Mouse (Mus musculus) embryonic fibroblast, embryonic 13.5 days (primary cell): ENCODE measurements around the gene 1700029I15Rik. TPM values are rescaled to one million over a fixed set of nuclear protein-coding genes. Genes with fewer than 3 reads are reported as not detected.

Source experiments
- H3K27ac ChIP-seq: 2 replicates; pipeline ENCODE4 v1.5.1; 2012; ENCODE audit warnings: low read length, control low read depth, inconsistent platforms; ENCODE audit not compliant: insufficient read depth
- H3K4me1 ChIP-seq: 2 replicates; pipeline ENCODE4 v1.6.1; 2011; ENCODE audit warnings: low read length; ENCODE audit not compliant: control insufficient read depth, insufficient read depth
- H3K4me3 ChIP-seq: 2 replicates; pipeline ENCODE4 v1.5.1; 2011; ENCODE audit warnings: mild to moderate bottlenecking, control low read depth, low read length; ENCODE audit not compliant: insufficient read depth
- CTCF ChIP-seq: IDR thresholded peaks from 2 replicates; pipeline ENCODE4 v1.5.1; 2011; ENCODE audit warnings: mild to moderate bottlenecking, control low read depth, low read length, moderate library complexity, borderline replicate concordance; ENCODE audit not compliant: insufficient read depth
- POLR2A ChIP-seq: IDR thresholded peaks from 2 replicates; pipeline ENCODE4 v1.6.1; 2011; ENCODE audit warnings: low read depth, mild to moderate bottlenecking, control low read depth, low read length, moderate library complexity
- polyA plus RNA-seq: library from polyadenylated mRNA; stranded (reverse); fragments of >200 nt; gene quantifications from 2 replicates; pipeline ENCODE4 v1.2.4, GENCODE M21; 2011; ENCODE audit warnings: low read depth; ENCODE audit not compliant: missing spikeins, insufficient read length

1700029I15Rik gene
- polyA plus RNA-seq, 1 experiment: 0.98 TPM

DNA sequence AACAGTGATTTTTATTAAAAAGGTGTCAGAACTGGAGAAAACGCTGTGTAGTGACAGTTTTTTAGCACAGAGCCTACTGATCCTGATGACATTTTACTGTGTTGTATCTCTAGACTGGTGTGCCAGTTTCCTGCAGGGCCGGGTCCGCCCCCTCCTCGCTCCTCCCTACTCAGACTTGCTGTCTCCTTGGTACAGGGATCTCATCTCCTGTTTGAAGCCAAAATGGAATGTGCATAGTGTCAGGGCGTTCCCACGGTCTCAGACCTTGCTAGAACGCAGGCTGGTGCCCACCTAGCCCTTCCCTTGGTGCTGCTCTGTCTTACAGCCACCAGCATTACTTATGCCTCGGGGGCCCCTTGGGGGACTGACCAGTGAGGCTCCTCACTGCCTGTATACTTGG, 20.5 kb upstream of the 1700029I15Rik start:
- TF ChIP-seq CTCF: no peak
- no peak for TF ChIP-seq POLR2A
- no peak overlapping the region for H3K27ac ChIP-seq
- no peaks in the 10 kb centered on the region for H3K4me1 ChIP-seq
- H3K4me3 ChIP-seq: no peak overlapping the region

DNA sequence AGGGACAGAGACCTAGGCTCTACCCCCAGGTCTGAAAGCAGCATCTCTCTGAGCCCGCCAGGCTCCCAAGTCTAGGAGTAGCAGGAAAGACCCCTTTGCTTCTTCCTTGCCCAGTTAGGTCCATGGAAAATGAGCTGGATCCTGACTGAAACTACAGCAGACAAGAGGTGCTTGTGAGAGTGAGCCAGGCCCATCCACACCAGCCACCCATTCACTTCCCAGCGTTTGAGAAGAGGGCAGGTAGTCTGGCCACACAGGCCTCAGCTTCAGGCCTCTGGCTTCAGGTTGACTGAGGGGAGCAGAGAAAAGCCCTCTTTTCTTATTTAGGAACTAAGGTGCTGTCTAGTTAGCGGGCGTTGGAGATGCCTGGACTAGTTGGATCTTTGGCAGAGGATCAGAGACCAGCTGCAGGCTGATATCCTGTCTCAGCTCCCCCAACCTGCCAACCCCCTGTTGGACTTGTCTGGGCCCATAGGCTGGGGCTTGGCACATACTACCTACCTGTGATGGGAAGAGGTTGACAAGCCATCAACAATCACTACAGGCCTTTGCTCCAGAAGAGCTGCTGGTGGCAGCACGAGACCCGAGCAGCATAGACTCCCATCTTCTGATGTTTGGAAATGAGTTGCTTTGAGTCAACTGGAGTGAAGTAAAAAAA, 19.6 kb upstream of the 1700029I15Rik start:
- H3K27ac ChIP-seq: no peak overlapping the region
- no peaks in the 10 kb centered on the region for H3K4me1 ChIP-seq
- H3K4me3 ChIP-seq: no peak overlapping the region
- TF ChIP-seq POLR2A: no peak
- TF ChIP-seq CTCF: no peak

- Histone ChIP-seq H3K27ac (no peak overlapping the region), H3K4me3 (no peak overlapping the region), H3K4me1 (no peaks in the 10 kb centered on the region)
- TF ChIP-seq POLR2A (no peak), CTCF (no peak)
Observed at GRCm38 (mm10) chr2:92364086-92364485, 18.3 kb upstream of the 1700029I15Rik start.

- Histone ChIP-seq H3K27ac (no peak overlapping the region), H3K4me1 (no peaks in the 10 kb centered on the region)
- TF ChIP-seq CTCF (no peak), POLR2A (no peak)
Observed at GRCm38 (mm10) chr2:92365568-92365967, 16.8 kb upstream of the 1700029I15Rik start.

DNA sequence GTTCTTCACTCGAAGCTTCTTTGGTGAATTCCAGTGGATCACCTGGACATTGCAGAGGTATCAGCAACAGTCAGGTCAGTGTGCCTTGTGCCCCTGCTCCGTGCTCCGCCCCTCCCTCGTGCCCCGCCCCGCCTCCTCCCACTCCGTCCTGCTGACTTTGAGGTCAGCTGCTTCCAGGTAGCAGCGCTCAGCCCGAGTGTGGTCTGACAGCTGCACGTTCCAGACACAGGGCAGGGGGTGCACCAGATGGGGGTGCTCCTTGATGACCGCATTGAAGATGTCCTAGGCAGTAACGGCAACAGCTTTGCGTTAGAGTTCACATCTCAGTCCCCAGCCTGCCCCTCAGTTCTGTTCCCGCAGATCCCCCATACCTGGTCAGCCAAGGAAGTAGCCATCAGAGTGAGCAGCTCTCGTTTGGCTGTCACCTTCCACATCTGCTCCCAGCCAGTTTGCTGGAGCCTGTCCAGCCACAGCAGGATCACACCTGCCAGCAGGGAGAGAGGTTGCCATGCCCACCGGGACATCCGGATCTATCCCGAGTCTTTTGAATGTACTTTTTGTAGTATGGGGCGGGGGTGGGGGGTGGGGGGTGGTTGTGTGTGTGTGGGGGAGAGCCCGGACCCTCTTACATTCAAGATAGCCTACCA, 14.8 kb upstream of the 1700029I15Rik start:
- TF ChIP-seq CTCF (no peak), POLR2A (no peak)
- Histone ChIP-seq H3K27ac (no peak overlapping the region), H3K4me1 (no peaks in the 10 kb centered on the region), H3K4me3 (no peak overlapping the region)

More at GRCm38 (mm10) chr2:92365568-92365967, 16.8 kb upstream of the 1700029I15Rik start:
- H3K4me3 ChIP-seq: no peak overlapping the region

DNA sequence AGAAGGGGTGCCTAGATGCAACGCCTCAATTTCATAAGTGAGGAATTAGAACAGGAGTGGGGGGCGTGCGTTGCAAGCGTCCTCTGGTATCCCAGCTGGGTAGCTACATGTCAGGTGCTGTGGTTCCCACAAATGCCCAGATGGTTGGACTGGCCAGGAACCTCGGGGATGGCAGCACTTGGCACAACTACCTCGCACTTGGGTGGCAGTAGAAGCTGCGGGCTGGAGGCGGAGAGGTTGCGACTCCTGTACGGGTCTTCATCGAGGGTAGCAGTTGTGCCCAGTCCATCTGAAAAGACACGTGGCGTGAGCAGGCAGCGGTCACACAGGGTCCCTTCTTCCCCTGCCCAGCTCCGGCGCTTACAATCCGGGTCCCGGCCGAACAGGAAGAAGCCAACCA, 12.0 kb upstream of the 1700029I15Rik start:
- no peak for TF ChIP-seq POLR2A
- TF ChIP-seq CTCF: no peak
- Histone ChIP-seq H3K4me3 (no peak overlapping the region), H3K27ac (no peak overlapping the region), H3K4me1 (no peaks in the 10 kb centered on the region)

DNA sequence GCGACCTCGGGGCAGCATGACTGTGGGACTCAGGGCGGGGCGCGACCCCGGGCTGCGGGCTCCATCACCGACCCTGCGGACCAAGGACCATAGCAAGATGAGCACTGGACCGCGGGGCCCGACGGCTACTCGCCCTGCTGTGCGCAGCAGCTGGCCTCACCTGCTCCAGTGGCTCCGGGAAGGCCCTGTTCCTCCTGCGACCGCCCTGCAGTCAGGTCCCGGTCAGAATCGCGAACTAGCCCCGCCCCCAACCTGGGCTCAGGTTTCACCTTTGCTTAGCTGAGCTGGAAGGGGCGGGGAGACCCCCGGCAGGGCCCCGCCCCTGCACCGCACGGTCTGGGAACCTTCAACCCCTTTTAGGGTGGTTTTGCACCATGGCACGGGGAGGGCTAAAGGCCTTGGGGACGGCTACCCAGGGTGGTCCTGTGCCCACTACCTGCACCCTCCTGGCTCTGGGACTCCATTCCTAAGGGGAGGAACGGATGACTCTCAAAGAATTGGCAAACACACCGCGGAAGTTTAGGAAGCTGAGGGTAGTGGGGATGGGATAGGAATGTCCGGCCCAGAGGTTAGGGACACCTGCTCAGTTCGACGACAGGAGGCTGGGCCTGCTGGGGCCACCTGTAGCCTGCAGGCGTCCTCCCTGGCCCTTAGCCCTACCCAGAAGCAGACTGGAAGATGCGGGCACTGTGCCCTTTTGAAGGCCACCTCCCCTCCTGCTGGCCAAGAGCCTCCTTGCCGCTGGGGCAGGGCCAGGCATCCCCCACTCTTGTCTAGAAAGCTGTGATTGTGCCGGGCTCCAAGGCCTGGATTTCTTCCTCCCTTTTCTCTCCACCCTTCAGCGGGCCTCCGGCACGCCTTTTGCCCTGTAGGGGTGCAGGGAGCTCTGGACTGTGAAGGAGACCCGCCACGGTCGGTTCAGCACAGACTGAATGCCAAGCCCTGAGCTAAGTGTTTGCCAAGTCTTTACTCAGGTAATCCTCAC, 11.2 kb upstream of the 1700029I15Rik start:
- no peak overlapping the region for H3K4me3 ChIP-seq
- H3K27ac ChIP-seq: no peak overlapping the region
- TF ChIP-seq CTCF (no peak), POLR2A (no peak)
- H3K4me1 ChIP-seq: no peaks in the 10 kb centered on the region

DNA sequence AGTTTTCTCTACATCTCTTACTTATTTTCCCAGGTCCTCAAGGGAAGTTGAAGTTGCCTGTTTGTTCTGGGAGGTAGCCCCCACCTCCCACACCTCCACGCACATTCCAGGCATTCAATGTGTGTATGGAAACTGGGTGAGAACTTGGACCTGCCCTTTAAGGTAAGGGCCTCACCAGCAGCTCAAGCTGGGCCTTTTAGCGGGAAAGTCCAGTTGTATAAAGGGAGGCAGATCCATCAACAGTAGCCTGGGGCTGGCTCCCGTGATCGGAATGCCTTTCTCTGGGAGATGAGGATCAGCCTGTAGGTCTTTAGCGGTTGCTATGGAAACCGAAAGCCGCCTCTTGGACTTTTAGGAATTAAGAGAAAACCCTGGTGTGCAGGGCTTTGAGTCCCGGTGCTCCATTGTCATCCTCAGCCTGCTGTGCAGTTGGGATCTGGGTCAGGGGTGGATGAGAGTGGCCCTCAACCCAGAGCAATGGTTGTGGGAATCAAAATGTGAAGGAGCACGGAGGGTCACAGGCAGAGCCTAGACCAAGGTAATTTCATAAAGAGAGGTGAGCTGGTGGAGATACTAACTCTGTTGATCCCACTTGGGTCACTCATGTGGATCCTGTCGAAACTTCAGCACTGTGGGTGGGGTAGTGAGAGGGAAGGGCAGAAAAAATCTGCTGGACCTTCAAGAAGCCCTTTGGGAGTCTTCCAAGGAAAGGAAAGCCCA, 10.2 kb upstream of the 1700029I15Rik start:
- H3K4me1 ChIP-seq: 0 out of 2 replicates have a peak, but pooled peaks cover 2% of the 10 kb centered on the region
- TF ChIP-seq CTCF: no peak
- TF ChIP-seq POLR2A: no peak
- H3K4me3 ChIP-seq: no peak overlapping the region
- no peak overlapping the region for H3K27ac ChIP-seq

DNA sequence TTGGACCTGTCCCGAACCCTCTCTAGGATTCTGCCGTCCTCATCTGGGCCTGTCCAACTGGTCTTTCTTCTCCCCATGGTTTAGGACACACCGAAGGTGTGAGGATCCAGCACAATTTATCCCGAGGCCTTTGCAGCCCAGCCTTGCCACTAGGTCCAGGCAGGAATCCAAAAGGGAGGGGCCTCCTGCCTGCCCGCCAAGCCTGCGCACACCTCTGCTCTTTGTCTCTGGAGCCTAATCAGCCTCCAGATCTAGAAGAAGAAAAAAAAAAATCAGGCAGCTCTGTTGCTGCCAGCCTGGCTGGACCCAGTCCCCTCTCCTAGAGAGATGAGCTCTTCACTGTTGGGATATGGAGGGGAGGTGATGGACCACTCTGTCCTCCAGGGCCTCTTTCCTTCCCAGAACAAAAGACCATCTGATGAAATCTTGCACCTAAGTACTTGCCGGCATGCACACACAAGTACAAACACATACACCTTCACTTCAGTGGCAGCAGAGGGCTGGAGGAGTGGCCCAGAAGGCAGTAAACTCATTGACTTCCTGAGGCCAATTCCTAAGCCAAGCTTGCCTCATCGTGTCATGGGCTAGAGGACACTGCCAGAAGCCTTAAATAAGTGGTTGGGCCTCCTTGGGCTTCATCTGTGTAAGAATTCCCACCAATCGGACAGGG, 9.4 kb upstream of the 1700029I15Rik start:
- Histone ChIP-seq H3K27ac (no peak overlapping the region), H3K4me1 (0 out of 2 replicates have a peak, but pooled peaks cover 2% of the 10 kb centered on the region), H3K4me3 (no peak overlapping the region)
- no peak for TF ChIP-seq POLR2A
- no peak for TF ChIP-seq CTCF
